Comparison of ENCODE assay signal across 20 mouse cellular contexts in genomic region chr5:3392856-3393255, GRCm38 (mm10).
"Had no signal": no experiment of that assay in that cellular context is flagged by ENCODE, and none has a peak within 500 bp of the region (broad histone marks: within the 10 kb centered on the region; RNA-seq: fewer than 3 reads in every experiment).

No protein-coding gene starts in this region.

- DNase-seq: liver, embryonic 13.5 days; liver, postnatal 0 days; lung, embryonic 14.5 days; lung, postnatal 14 days; lung, postnatal 36 days; retina, postnatal 1 day; right cerebral cortex, postnatal 25 days; right cerebral cortex, postnatal 4 days; spleen, adult 18-20 months; thymus, adult 2 months; thymus, postnatal 25 days; thymus, postnatal 4 days had no signal

- H3K9ac ChIP-seq: liver, embryonic 13.5 days; liver, embryonic 15.5 days; liver, postnatal 0 days; lung, embryonic 14.5 days; midbrain, embryonic 13.5 days; midbrain, embryonic 15.5 days; neural tube, embryonic 13.5 days; neural tube, embryonic 15.5 days had no signal

- H3K27me3 ChIP-seq: liver, embryonic 13.5 days; liver, embryonic 15.5 days; megakaryocyte, embryonic 14.5 days; midbrain, embryonic 13.5 days; midbrain, embryonic 15.5 days; neural tube, embryonic 13.5 days; neural tube, embryonic 15.5 days had no signal

- H3K4me3 ChIP-seq: liver, embryonic 13.5 days; liver, embryonic 15.5 days; megakaryocyte, embryonic 14.5 days; midbrain, embryonic 13.5 days; midbrain, embryonic 15.5 days; neural tube, embryonic 13.5 days; neural tube, embryonic 15.5 days had no signal

- H3K27ac ChIP-seq: liver, embryonic 13.5 days; liver, embryonic 15.5 days; macrophage; midbrain, embryonic 13.5 days; midbrain, embryonic 15.5 days; neural tube, embryonic 13.5 days; neural tube, embryonic 15.5 days had no signal

- H3K36me3 ChIP-seq: midbrain, embryonic 13.5 days; midbrain, embryonic 15.5 days; neural tube, embryonic 13.5 days; neural tube, embryonic 15.5 days had no signal

- H3K9me3 ChIP-seq: liver, embryonic 13.5 days; liver, embryonic 15.5 days; megakaryocyte, embryonic 14.5 days; midbrain, embryonic 13.5 days; midbrain, embryonic 15.5 days; neural tube, embryonic 13.5 days; neural tube, embryonic 15.5 days had no signal

- H3K4me2 ChIP-seq: liver, embryonic 13.5 days; liver, embryonic 15.5 days; lung, embryonic 14.5 days; midbrain, embryonic 11.5 days; midbrain, embryonic 13.5 days; midbrain, embryonic 15.5 days; neural tube, embryonic 13.5 days; neural tube, embryonic 15.5 days had no signal

- ATAC-seq: liver, postnatal 0 days; midbrain, embryonic 13.5 days; midbrain, embryonic 15.5 days had no signal
